Mouse (Mus musculus): ENCODE measurements around the gene Agap2. TPM values are rescaled to one million over a fixed set of nuclear protein-coding genes. Genes with fewer than 3 reads are reported as not detected.

Agap2 gene
- polyA plus RNA-seq, 1 experiment from 2014 or later: 0.88 TPM

- Histone ChIP-seq H3K9me3 (ENCODE audit: low read length) (no peaks in the 10 kb centered on the region), H3K27ac (ENCODE audit: low read depth) (no peak overlapping the region), H3K4me2 (ENCODE audit: low read depth, low read length) (no peak overlapping the region), H3K4me3 (ENCODE audit: low read depth, low read length) (no peak overlapping the region), H3K36me3 (replicated peaks; ENCODE audit: insufficient read depth, low read length) (no peaks in the 10 kb centered on the region), H3K4me1 (ENCODE audit: insufficient read depth) (peaks cover 13% of the 10 kb centered on the region; the same call in 1 of the 2 replicates), H3K27me3 (ENCODE audit: insufficient read depth, low read length) (peaks cover 49% of the 10 kb centered on the region), H3K9ac (replicated peaks) (no peak overlapping the region)
- WGBS (ENCODE audit: insufficient replicate concordance): 86% methylated on average over 20 of the region's 20 CpGs
- no peak for DNase-seq
- ATAC-seq: no peak
- TF ChIP-seq CTCF (IDR thresholded peaks at IDR 0.05; ENCODE audit: low read depth): no peak
- no peak for TF ChIP-seq EP300 (IDR thresholded peaks at IDR 0.05; ENCODE audit: low read depth)
Observed at GRCm38 (mm10) chr10:127056490-127056889, 18.6 kb upstream of the Agap2 start.

- Histone ChIP-seq H3K4me3 (ENCODE audit: low read depth, low read length) (no peak overlapping the region), H3K27me3 (ENCODE audit: insufficient read depth, low read length) (peaks cover 48% of the 10 kb centered on the region), H3K9ac (replicated peaks) (no peak overlapping the region), H3K4me2 (ENCODE audit: low read depth, low read length) (no peak overlapping the region), H3K4me1 (ENCODE audit: insufficient read depth) (peaks cover 20% of the 10 kb centered on the region), H3K9me3 (ENCODE audit: low read length) (no peaks in the 10 kb centered on the region), H3K27ac (ENCODE audit: low read depth) (no peak overlapping the region), H3K36me3 (replicated peaks; ENCODE audit: insufficient read depth, low read length) (no peaks in the 10 kb centered on the region)
- peak; percentile 82 for DNase-seq
- no peak for TF ChIP-seq EP300 (IDR thresholded peaks at IDR 0.05; ENCODE audit: low read depth)
- peak; percentile 96 for TF ChIP-seq CTCF (IDR thresholded peaks at IDR 0.05; ENCODE audit: low read depth)
- WGBS (ENCODE audit: insufficient replicate concordance): 5% methylated on average over 9 of the region's 9 CpGs
- ATAC-seq: peak; percentile 37; the same call in 1 of the 2 replicates
Observed at GRCm38 (mm10) chr10:127058161-127058560, 16.9 kb upstream of the Agap2 start.

DNA sequence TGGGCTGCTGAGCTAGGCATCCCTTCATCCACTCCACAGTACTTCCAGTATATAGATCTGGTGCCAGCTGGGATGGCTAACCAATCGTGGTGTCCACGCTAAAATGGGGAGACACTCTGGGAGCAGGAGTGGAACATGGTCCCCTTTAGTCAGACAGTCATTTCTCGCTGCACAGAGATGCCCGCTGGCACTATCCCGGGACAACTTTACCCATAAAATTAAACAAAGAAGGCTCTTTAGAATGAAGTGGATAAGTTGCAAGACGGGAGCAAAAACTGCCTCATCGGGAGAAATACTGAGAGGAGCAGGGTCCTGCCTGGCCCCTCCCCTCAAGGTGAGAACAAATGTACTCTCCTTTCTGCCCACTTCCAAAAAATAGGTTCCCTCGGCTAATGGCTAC is 16.4 kb upstream of the Agap2 start:
- no peak overlapping the region for H3K27ac ChIP-seq (ENCODE audit: low read depth)
- H3K36me3 ChIP-seq (replicated peaks; ENCODE audit: insufficient read depth, low read length): no peaks in the 10 kb centered on the region
- peak overlapping the region; percentile 67; the same call in 1 of the 2 replicates for H3K4me3 ChIP-seq (ENCODE audit: low read depth, low read length)
- peak overlapping the region; percentile 98; the same call in 1 of the 2 replicates for H3K4me2 ChIP-seq (ENCODE audit: low read depth, low read length)
- peaks cover 46% of the 10 kb centered on the region for H3K27me3 ChIP-seq (ENCODE audit: insufficient read depth, low read length)
- TF ChIP-seq EP300 (IDR thresholded peaks at IDR 0.05; ENCODE audit: low read depth) (no peak), CTCF (IDR thresholded peaks at IDR 0.05; ENCODE audit: low read depth) (no peak)
- no peak for DNase-seq
- peaks cover 20% of the 10 kb centered on the region for H3K4me1 ChIP-seq (ENCODE audit: insufficient read depth)
- 10% methylated on average over 8 of the region's 8 CpGs for WGBS (ENCODE audit: insufficient replicate concordance)
- peak overlapping the region; percentile 54; the same call in 1 of the 2 replicates for H3K9ac ChIP-seq (replicated peaks)
- no peak for ATAC-seq
- H3K9me3 ChIP-seq (ENCODE audit: low read length): no peaks in the 10 kb centered on the region

DNA sequence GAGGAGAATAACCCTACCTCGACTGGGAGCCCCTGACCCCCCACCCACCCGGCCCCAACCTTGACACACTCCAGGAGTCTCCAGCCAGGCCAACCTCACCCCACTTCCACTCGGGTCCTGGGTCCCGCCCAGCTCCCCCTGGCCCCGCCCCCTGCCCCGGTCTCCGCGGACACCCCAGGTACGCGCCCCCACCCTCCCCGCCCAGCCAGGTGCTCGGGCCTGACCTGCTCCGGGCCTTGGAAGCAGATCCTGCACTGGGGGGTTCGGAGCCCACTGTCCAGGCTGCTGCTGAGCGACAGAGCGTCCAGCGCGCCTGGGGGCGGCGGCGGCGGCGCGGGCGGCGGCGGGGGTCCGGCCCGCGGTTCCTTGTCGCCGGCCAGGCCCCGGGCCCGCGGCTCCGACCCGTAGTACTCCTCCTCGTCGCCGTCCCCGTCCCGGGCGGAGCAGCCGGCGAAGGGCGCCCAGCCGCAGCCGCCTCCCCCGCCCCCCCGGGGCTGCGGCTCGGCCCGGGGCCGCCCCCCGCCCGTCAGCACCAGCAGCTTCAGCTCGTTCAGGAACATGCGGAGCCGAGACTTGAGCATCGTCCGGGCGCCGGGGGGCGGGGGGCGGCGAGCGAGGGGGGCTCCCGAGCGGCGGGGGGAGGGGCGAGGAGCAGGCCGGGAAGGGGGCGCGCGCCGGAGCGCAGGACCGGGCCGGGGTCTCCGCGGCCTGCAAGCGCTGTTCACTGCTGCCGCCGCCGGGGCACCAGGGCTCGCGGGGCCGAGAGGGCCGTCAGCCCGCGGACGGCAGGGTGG is 15.7 kb upstream of the Agap2 start:
- Histone ChIP-seq H3K4me3 (ENCODE audit: low read depth, low read length) (peak overlapping the region; percentile 67), H3K27me3 (ENCODE audit: insufficient read depth, low read length) (peaks cover 45% of the 10 kb centered on the region), H3K27ac (ENCODE audit: low read depth) (no peak overlapping the region), H3K9me3 (ENCODE audit: low read length) (no peaks in the 10 kb centered on the region), H3K4me2 (ENCODE audit: low read depth, low read length) (peak overlapping the region; percentile 98), H3K4me1 (ENCODE audit: insufficient read depth) (peaks cover 23% of the 10 kb centered on the region), H3K9ac (replicated peaks) (peak overlapping the region; percentile 54), H3K36me3 (replicated peaks; ENCODE audit: insufficient read depth, low read length) (no peaks in the 10 kb centered on the region)
- no peak for TF ChIP-seq EP300 (IDR thresholded peaks at IDR 0.05; ENCODE audit: low read depth)
- TF ChIP-seq CTCF (IDR thresholded peaks at IDR 0.05; ENCODE audit: low read depth): no peak
- ATAC-seq (no peak), DNase-seq (peak; percentile 39)
- 3% methylated on average over 12 of the region's 92 CpGs for WGBS (ENCODE audit: insufficient replicate concordance)

- Histone ChIP-seq H3K27me3 (ENCODE audit: insufficient read depth, low read length) (peaks cover 39% of the 10 kb centered on the region), H3K9me3 (ENCODE audit: low read length) (no peaks in the 10 kb centered on the region), H3K4me2 (ENCODE audit: low read depth, low read length) (peak within 1 kb of the TSS; percentile 98), H3K4me3 (ENCODE audit: low read depth, low read length) (peak within 1 kb of the TSS; percentile 67), H3K9ac (replicated peaks) (peak within 1 kb of the TSS; percentile 54), H3K36me3 (replicated peaks; ENCODE audit: insufficient read depth, low read length) (peaks cover 1% of the 10 kb centered on the region; the same call in 1 of the 2 replicates), H3K27ac (ENCODE audit: low read depth) (no peak within 1 kb of the TSS), H3K4me1 (ENCODE audit: insufficient read depth) (peaks cover 28% of the 10 kb centered on the region)
- 3% methylated on average over 38 of the region's 72 CpGs for WGBS (ENCODE audit: insufficient replicate concordance)
- DNase-seq (peak; percentile 70), ATAC-seq (no peak)
- TF ChIP-seq CTCF (IDR thresholded peaks at IDR 0.05; ENCODE audit: low read depth): no peak
- TF ChIP-seq EP300 (IDR thresholded peaks at IDR 0.05; ENCODE audit: low read depth): no peak
Observed at GRCm38 (mm10) chr10:127059968-127060916, 14.8 kb upstream of the Agap2 start, which contains the start of gene March9. Gene March9, minus strand, starts transcription at chr10:127060184.

DNA sequence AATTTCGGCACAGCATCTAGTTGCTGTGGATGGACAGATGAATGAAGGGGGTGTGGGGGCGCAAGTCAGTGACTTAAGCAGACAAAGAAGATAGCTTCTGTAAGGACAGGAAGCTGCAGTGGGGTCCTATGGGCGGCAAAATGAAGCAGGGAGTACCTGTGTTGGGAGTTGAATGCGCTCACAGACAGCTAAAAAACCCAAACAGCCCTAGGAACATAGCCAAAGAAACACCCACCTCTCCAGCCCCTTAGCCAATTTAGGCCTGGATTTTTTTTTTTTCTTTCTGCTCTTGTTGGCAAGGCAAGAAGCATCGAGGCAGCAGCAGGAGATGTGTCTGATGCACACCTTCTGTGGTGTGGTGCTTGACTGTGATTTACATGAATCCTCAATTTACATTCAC is 14.0 kb upstream of the Agap2 start:
- no peak for TF ChIP-seq EP300 (IDR thresholded peaks at IDR 0.05; ENCODE audit: low read depth)
- TF ChIP-seq CTCF (IDR thresholded peaks at IDR 0.05; ENCODE audit: low read depth): no peak
- Histone ChIP-seq H3K27me3 (ENCODE audit: insufficient read depth, low read length) (peaks cover 38% of the 10 kb centered on the region), H3K9me3 (ENCODE audit: low read length) (no peaks in the 10 kb centered on the region), H3K9ac (replicated peaks) (no peak overlapping the region), H3K27ac (ENCODE audit: low read depth) (no peak overlapping the region), H3K4me1 (ENCODE audit: insufficient read depth) (peaks cover 28% of the 10 kb centered on the region), H3K36me3 (replicated peaks; ENCODE audit: insufficient read depth, low read length) (peaks cover 9% of the 10 kb centered on the region), H3K4me2 (ENCODE audit: low read depth, low read length) (no peak overlapping the region), H3K4me3 (ENCODE audit: low read depth, low read length) (no peak overlapping the region)
- no peak for ATAC-seq
- WGBS (ENCODE audit: insufficient replicate concordance): 60% methylated on average over 5 of the region's 5 CpGs
- no peak for DNase-seq

All from liver, postnatal 0 days (tissue).